Mouse (Mus musculus): Measurements from ENCODE around the gene Slco1a5.
"Not testable (repeated sequence)": the region's sequence is repeated elsewhere in the genome, so short reads cannot be mapped to it uniquely, and the experiment has no call there.

Slco1a5 gene

DNA sequence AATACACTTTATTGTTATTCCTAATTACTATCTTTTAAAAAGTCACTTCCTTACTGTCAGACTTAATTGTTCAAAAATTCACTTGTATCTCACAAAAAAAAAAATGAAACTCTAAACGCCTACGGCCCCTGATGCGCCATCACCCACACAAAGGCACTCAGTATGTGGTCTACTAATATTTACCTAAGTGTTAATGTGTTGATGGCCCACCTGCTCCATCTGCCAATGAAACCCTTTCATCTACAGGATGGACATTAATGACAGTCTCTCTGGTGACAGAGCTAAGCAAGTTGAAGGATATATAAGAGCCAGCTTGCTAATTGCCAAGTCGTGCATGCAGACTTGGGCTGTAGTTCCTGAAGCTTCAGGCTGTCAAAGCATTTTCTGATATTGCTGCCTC, 24.7 kb downstream of the Slco1a5 start, which contains the start of gene Iapp:
Iapp (plus strand) TSS at position 326 of the 400 bp plus-strand sequence.
- no peak for DNase-seq (ENCODE audit: low spot score in 2 of 2)

DNA sequence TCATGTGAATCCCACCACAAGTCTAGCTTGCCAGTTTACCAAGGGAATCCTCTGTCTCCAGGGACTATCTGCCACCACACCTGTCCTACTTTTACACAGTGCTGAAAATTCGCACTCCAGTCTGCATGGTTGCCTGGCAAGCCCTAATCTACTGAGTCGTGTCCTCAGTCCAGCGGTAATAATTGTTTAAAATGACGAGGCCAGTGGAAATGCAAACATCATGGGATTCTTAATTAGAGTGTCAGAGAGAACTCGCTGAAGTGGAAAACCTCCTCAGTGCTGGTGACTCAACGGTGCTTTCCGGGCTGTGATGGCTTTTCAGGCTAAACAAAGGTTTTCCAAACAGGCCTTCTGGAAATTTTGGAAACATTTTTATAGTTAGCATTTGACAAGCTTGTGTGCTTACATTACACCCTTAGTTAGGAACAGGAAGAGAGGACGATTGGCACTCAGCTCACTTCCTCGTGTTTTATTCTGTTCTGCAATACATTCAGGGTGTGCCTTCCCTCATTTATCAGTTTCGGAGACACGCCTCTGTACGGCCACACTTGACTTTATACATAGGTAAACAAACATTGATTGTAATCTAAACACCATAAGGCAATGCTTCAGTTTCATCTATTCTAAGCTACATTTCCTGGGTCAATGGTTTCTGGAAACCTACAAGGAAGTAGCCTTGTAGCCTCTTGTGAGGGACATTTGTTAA, 33.2 kb downstream of the Slco1a5 start:
- no peak for DNase-seq (ENCODE audit: low spot score in 2 of 2)

DNA sequence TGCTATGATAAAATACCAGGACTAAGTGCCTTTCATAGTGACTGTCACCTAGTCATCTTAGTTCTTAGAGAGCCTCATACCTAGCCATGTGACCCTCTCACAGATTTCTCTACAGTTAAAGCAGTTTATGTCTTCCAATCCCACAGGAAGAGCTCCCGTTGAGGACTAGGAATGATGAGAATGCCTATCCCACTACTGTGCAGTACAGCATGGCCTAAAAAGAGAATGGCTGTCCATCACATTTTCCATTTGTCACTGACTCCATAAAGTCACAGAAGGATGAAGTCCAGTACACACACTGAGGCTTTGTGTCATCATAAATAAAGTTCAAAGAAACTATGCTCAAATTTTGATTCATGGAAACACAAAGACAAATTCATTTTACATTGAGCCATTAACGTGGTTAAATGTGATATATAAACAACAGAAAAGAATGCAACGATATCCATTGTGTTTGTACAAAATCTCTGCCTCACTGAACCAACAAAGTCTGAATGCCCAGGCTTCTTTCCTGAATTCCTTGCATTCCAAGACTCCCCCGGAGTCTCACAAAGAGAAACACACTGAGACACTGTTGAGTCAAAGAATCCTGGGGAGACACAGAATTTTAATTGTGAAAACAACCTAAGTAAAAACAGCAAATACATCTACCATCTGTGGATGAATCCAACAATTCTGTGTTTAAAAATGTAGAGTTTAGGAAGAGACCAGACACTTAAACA, 46.9 kb downstream of the Slco1a5 start:
- DNase-seq (ENCODE audit: low spot score in 2 of 2): no peak

DNA sequence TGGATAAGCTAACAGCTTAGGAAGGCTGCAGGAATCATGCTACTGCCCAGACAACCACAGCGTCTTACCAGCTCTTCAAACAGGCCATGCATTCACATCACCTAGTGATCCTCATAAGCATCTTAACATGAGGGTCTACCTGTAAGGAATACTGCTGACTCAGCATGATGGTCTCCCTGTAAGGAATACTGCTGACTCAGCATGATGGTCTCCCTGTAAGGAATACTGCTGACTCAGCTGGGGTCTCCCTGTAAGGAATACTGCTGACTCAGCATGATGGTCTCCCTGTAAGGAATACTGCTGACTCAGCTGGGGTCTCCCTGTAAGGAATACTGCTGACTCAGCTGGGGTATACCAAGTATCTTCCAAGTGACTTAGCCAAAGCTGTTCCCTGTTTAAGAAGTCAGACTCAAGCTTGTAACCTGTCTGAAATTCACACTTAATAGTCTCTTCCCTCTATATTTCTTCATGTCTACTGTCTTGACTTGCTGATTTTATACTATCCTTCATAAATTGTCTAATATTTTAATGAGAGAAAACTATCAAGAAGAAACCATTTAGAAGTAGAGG, 72.0 kb downstream of the Slco1a5 start:
- not testable (repeated sequence) for DNase-seq (ENCODE audit: low spot score in 2 of 2)

DNA sequence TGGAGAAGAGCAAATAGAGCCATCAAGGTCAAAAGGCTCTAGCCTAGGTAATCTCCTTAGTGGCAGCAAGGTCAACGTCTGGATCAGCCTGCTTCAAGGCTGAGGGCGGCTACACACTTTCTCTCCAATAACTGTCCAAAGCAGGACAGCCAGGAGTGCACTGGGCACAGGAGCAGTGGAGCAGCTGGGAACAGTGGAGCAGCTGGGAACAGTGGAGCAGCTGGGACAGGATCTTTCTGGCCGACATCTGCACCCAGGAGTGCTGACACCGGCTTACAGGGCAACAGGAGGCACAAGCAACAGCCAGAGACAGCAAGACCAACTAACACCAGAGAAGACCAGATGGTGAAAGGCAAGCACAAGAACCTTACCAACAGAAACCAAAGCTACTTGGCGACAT, 77.7 kb downstream of the Slco1a5 start:
- no peak for DNase-seq (ENCODE audit: low spot score in 2 of 2)

DNA sequence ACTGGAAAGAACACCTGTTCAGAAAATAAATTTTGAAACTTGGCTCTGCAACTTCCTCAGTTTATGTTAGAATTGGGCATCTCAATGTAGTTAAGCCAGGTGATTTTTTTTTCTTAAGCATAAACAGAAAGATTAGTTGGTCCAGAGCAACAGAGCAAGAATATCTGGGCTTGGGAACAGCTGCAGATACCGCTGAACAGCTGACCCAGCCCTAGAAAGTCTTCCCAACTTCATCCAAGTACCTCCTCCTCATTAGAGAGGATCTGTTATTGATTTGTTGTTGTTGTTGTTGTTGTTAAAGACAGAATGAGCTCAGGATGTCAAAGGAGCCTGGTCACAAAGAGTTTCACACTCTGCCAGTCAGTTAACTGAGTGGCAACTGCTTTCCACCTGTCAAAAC, 83.3 kb downstream of the Slco1a5 start:
- no peak for DNase-seq (ENCODE audit: low spot score in 2 of 2)

DNA sequence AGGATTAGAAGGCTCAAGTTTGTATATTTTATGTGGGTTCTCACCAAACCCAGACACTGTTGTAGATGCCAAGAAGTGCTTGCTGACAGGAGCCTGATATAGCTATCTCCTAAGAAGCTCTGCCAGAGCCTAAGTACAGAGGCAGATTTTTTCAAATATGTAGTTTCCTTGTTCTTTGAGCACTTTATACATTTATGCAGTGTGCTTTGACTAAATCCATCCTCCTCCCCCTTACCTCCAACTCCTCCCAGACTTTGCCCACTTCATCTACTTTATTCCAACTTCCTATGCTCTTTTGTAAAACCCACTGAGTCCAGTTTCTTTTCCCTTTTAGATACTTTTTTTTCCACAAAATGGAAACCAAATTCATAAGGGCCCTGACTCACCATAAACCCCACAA, 102.6 kb downstream of the Slco1a5 start:
- DNase-seq (ENCODE audit: low spot score in 2 of 2): no peak

DNA sequence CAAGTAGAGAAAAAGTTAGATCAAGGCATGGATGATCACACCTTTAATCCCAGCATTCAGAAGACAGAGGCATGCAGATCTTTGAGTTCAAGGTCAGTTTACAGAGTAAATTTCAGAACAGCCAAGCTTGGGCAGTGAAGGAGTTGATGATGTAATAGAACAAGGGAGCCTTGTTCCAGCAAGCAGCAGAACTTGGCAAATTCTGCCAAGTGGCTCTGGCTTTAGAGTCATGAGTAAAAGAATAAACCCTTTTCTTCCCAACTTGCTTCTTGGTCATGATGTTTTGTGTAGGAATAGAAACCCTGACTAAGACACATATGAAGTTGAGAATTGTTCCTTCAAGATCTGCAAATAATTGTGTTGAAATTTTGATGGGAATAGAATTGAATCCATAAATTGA, 111.0 kb downstream of the Slco1a5 start:
- no peak for DNase-seq (ENCODE audit: low spot score in 2 of 2)

DNA sequence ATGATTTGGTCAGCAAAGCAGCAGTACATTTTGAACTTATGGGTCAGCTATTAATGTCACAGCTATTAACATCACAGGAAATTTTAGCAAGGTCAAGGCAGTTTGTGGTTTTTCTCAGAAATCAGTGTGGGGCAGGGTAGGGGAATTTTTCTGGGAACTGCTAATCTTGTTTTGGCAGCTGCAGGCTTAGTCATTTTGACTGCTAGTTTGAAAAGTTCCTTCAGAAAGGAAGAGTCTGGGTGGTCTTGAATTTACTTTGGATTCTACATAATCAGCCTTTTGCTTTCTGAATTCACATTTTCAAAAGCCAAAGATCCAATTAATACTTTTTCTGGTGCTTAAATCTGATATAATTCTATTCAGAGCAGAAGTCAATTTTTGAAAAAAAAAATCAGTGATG, 113.0 kb downstream of the Slco1a5 start:
- no peak for DNase-seq (ENCODE audit: low spot score in 2 of 2)

DNA sequence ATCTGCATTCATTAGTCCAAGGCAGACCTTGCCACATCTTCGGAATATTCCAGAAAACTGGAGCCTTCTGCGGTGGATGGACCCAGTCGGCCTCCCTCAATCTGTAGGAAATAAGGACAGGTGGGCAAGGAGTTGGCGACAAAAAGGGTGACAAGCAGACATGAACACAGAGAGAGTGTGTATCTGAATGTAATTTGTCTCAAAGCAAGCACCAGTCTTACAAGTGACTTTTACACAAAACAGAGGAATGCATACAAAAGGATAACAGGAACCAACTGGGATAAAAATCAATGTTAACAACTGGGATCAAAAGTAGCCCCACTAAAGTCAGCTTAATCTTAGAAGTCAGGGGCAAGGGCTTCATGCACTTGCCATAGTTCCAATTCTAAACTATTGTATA, 114.4 kb downstream of the Slco1a5 start, which contains the start of gene Slco1a6:
Slco1a6 (minus strand) TSS at position 101 of the 400 bp plus-strand sequence.
- DNase-seq (ENCODE audit: low spot score in 2 of 2): no peak

DNA sequence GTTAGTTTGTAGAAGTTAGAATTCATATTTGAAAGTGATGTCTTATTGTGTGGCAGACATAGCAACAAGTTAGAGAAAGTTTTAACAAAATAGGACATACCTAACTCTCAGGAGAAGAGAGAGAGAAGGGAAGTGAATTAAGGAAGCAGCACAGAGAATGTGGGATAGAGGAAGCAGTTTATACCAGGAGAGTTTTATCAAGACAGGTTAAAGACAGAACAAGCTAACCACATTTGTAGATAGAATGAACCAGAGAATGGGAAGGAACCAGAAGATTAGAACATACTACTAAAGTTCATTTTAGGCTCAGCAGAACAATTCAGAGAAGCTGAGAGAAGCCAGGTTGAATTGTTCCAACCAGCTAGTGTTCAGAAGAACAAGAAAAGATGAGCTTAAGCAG, 122.3 kb downstream of the Slco1a5 start:
- no peak for DNase-seq (ENCODE audit: low spot score in 2 of 2)

DNA sequence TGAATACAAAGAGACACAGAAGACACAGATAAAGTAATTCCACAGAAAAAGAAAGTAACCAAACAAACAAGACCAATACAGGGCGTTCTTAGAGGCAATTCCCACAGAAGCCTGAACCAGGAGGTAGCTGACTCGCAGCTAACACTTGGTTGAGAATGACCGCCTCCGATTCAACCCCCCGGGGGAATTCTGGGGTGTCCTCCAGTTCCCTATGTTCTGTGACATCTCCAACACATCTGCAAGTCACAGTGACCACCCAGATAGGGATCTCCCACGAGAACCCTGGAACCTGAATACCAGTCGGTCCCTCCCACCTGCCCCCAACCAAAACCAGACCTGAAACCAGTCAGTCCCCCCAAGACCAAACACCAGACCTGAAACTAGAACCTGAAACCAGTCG, 128.5 kb downstream of the Slco1a5 start:
- no peak for DNase-seq (ENCODE audit: low spot score in 2 of 2)

DNA sequence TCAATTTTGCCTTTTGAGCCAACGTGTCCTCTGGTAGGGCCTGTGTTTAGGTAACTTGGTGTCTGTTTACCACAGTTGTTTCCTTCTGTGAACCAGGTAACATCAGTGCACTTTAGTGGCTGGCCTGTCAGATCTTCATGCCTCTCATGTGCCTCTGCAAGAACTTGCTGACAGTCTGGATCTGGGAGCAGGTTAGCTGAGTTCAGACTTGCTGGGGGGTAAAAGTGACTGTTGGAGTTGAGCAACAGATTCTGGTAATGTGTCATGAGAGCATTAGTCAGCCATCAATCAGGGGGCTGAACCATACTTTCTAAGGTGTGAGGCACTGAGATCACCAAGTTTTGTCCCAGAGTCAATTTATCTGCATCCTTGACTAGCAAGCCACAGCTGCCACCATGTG, 130.8 kb downstream of the Slco1a5 start:
- DNase-seq (ENCODE audit: low spot score in 2 of 2): no peak

DNA sequence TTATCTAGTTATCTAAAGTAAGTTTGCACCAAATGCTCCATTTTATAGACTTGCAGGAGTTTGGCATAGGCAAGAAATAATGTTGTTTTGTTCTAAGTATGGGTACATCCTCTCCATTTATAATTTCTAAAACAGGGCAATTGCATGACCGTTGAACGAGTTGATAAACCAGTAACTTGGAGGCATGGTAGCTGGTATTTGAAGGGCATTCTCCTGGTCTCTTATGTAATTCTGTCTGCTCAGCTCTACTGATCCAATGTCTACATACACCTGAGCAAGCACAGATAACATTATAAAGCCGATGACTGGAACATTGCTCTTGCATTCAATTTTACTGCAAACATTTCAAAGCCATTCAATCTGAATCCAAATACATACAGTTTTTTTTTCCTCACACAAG, 135.4 kb downstream of the Slco1a5 start:
- no peak for DNase-seq (ENCODE audit: low spot score in 2 of 2)

DNA sequence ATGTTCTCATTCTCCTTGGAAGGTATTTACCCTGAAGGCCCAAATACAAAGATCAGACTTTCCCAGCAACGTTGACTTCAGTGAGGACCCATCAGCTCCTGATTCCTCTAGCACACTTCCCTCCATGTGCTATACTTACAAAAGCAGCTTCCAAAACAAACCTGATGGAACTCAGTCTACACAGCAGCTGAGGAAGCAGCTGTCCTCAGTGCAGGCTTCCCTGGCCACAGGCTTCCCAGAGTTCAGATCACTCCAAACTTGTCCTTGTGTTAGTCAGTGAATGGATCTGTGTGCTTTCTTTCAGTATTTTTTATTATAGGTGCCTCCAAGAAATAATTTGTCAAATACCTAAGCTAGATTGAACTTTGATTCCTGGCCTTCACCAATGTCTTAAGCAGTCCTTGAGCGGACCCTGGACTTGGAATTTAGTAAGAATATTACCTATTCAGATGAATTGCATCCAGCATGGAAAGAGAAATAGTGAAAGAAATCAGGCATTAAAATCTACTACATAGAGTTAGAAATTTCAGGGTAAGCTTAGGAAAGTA, 136.8 kb downstream of the Slco1a5 start:
- DNase-seq (ENCODE audit: low spot score in 2 of 2): no peak

All from urinary bladder, postnatal 36 days (tissue).